Mouse (Mus musculus) embryonic facial prominence, embryonic 15.5 days (tissue): ENCODE results near the gene Rbp7. TPM values are rescaled to one million over a fixed set of nuclear protein-coding genes. Genes with fewer than 3 reads are reported as not detected.

Source experiments
- ATAC-seq: fragments of 200-750 bp; cut with Nextera tagmentation; 2 replicates; pipeline ENCODE4 v1.8.0; 2017; ENCODE audit warnings: low read depth, moderate TSS enrichment; ENCODE audit not compliant: insufficient number of reproducible peaks, low FRiP score, low TSS enrichment
- H3K27ac ChIP-seq: fragments of 300-500 bp; sonication (generic); replicated peaks from 2 replicates; pipeline ENCODE4 v1.5.1; 2015; ENCODE audit warnings: mild to moderate bottlenecking, inconsistent platforms
- H3K27me3 ChIP-seq: fragments of 300-500 bp; sonication (generic); 2 replicates; pipeline ENCODE4 v1.6.1; 2015; ENCODE audit warnings: inconsistent platforms
- H3K36me3 ChIP-seq: fragments of 300-500 bp; sonication (generic); 2 replicates; pipeline ENCODE4 v1.6.1; 2015; ENCODE audit warnings: mild to moderate bottlenecking, inconsistent platforms
- H3K4me1 ChIP-seq: fragments of 300-500 bp; sonication (generic); 2 replicates; pipeline ENCODE4 v1.6.1; 2015; ENCODE audit warnings: inconsistent platforms
- H3K4me2 ChIP-seq: fragments of 300-500 bp; sonication (generic); replicated peaks from 2 replicates; pipeline ENCODE4 v1.6.1; 2015; ENCODE audit warnings: mild to moderate bottlenecking, inconsistent platforms
- H3K4me3 ChIP-seq: fragments of 300-500 bp; sonication (generic); replicated peaks from 2 replicates; pipeline ENCODE4 v1.5.1; 2015; ENCODE audit warnings: mild to moderate bottlenecking, inconsistent platforms
- H3K9ac ChIP-seq: fragments of 300-500 bp; sonication (generic); 2 replicates; pipeline ENCODE4 v1.6.1; 2015; ENCODE audit warnings: inconsistent platforms
- H3K9me3 ChIP-seq: fragments of 300-500 bp; sonication (generic); replicated peaks from 2 replicates; pipeline ENCODE4 v1.6.1; 2016; ENCODE audit warnings: inconsistent platforms
- WGBS: fragments of 180-500 bp; shearing (Covaris S2); methylation state at CpG from one replicate; pipeline ENCODE4 v1.1.7; 2015; 5-methylcytosine and 5-hydroxymethylcytosine counted together
- polyA plus RNA-seq: library from polyadenylated mRNA; unstranded; fragments of >200 nt; fragmentation: Nextera tagmentation; extraction: Ambion mirVana; gene quantifications from 2 replicates; pipeline ENCODE4 v1.2.1, GENCODE M21; 2015

Rbp7 gene
- polyA plus RNA-seq, 1 experiment from 2014 or later, result 1.6 TPM

- H3K9me3 ChIP-seq, result no peaks in the 10 kb centered on the region
- H3K27me3 ChIP-seq, result no peaks in the 10 kb centered on the region
- H3K4me1 ChIP-seq, result peaks cover 15% of the 10 kb centered on the region; the same call in 1 of the 2 replicates
- no peaks in the 10 kb centered on the region for H3K36me3 ChIP-seq
- H3K9ac ChIP-seq, result peak within 1 kb of the TSS; percentile 86
- H3K27ac ChIP-seq, result peak within 1 kb of the TSS; percentile 99
- peak within 1 kb of the TSS; percentile 99 for H3K4me3 ChIP-seq
- peak within 1 kb of the TSS; percentile 67 for H3K4me2 ChIP-seq
- under 1% methylated on average over 46 of the region's 50 CpGs for WGBS
- ATAC-seq, result peak; percentile 96
Observed at GRCm38 (mm10) chr4:149426325-149427199, 28.2 kb downstream of the Rbp7 start, which contains the start of gene Ube4b. Gene Ube4b (minus strand): TSS chr4:149426749.

GRCm38 (mm10) chr4:149425801-149426292, 28.9 kb downstream of the Rbp7 start:
- no peaks in the 10 kb centered on the region for H3K27me3 ChIP-seq
- peak overlapping the region; percentile 99 for H3K4me3 ChIP-seq
- peak overlapping the region; percentile 86 for H3K9ac ChIP-seq
- peak overlapping the region; percentile 99 for H3K27ac ChIP-seq
- ATAC-seq, result no peak
- H3K4me2 ChIP-seq, result peak overlapping the region; percentile 67
- peaks cover 17% of the 10 kb centered on the region; the same call in 1 of the 2 replicates for H3K4me1 ChIP-seq
- H3K36me3 ChIP-seq, result no peaks in the 10 kb centered on the region
- H3K9me3 ChIP-seq, result no peaks in the 10 kb centered on the region
- under 1% methylated on average over 35 of the region's 35 CpGs for WGBS

DNA sequence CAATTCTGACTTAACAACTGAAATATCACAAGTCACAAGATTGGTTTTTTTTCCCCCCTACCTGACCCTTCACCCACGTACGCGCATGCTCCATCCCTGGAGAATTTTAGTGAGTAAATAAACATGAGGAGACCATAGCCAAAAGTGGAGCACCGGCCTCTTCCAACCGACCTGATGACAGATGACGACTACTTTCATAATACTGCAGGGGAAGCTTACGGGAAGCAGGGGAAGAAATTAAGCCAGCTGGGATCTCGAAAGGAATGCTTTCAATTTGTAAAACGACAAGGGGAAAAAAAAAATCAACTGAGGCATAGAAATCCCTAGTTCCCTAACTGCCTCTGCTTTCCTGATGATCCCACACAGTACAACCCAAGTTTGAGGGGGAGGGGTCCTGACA, 30.0 kb downstream of the Rbp7 start:
- Histone ChIP-seq H3K27ac (no peak overlapping the region), H3K9ac (peak overlapping the region; percentile 31; the same call in 1 of the 2 replicates), H3K9me3 (no peaks in the 10 kb centered on the region), H3K27me3 (no peaks in the 10 kb centered on the region), H3K4me2 (peak overlapping the region; percentile 67), H3K36me3 (no peaks in the 10 kb centered on the region), H3K4me1 (peaks cover 21% of the 10 kb centered on the region), H3K4me3 (peak overlapping the region; percentile 99)
- no peak for ATAC-seq
- under 1% methylated on average over 9 of the region's 9 CpGs for WGBS

DNA sequence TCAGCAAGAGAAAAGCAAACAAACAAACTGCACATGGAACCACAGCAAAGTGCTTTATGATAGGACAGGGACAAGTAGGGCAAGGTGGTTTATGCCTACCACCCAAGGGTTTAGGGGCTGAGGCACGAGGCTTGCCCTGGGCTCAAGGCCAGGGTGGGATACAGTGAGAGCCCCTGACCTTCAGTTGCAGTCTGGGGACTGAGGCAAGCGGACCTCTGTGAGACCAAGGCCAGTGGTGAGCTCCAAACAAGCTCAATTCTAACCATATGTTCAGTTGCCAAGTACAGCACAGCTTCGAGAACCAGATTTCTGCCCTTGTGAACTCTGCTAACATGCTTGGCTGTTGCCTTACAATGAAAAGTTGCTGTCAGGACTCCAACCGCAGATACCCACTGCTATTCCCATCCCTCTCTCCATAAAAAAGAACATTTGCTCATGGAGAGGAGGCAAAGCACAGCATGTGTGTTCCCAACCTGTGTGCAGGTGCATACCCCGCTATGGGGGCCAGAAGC, 36.9 kb downstream of the Rbp7 start:
- H3K9ac ChIP-seq, result no peak overlapping the region
- peaks cover 51% of the 10 kb centered on the region for H3K4me1 ChIP-seq
- no peak for ATAC-seq
- H3K27ac ChIP-seq, result no peak overlapping the region
- H3K9me3 ChIP-seq, result no peaks in the 10 kb centered on the region
- no peaks in the 10 kb centered on the region for H3K27me3 ChIP-seq
- H3K36me3 ChIP-seq, result no peaks in the 10 kb centered on the region
- no peak overlapping the region for H3K4me2 ChIP-seq
- WGBS, result 61% methylated on average over 5 of the region's 5 CpGs
- no peak overlapping the region for H3K4me3 ChIP-seq

DNA sequence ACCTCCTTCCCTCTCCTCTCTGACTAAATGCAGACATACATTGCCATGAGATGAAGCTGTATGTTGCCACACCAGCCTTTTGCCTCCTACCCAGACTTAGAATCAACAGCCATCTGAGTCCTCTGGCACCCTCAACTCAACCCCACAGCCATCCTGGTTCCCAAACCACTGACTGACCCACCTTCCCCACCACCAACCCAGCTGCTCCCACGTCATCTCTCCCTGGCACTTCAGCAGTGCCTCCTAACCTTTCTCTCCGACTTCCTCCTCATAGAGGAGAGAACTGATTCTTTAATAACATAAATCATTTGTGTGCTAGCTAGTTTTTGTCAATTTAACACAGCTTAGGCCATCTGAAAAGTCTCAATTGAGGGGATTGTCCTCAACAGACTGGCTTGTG, 37.8 kb downstream of the Rbp7 start:
- Histone ChIP-seq H3K27ac (no peak overlapping the region), H3K4me1 (peaks cover 49% of the 10 kb centered on the region), H3K4me3 (no peak overlapping the region), H3K4me2 (no peak overlapping the region), H3K36me3 (peaks cover 3% of the 10 kb centered on the region; the same call in 1 of the 2 replicates), H3K9me3 (no peaks in the 10 kb centered on the region), H3K27me3 (no peaks in the 10 kb centered on the region), H3K9ac (no peak overlapping the region)
- ATAC-seq, result no peak
- WGBS, result 75% methylated on average over 2 of the region's 2 CpGs

DNA sequence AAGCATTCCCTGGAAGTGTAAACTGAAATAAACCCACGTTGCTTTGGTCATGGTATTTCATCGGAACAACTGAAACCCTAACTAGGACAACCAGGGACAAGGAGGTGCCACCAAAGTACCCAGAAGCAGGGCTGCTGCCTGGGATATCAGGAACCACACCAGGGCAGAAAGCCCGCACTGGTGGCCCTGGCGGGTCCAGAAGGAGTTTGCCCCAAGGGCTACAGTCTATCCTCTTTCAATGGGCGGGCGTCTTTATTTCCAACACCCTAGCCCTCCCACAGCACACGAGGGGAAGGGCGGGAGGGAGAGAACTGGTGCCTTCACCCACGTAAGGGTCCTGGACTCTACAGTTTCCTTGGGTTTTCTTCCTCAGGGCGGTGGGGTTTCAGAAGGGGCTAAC, 38.4 kb downstream of the Rbp7 start:
- H3K9ac ChIP-seq, result no peak overlapping the region
- no peaks in the 10 kb centered on the region for H3K27me3 ChIP-seq
- H3K27ac ChIP-seq, result peak overlapping the region; percentile 48; the same call in 1 of the 2 replicates
- peaks cover 43% of the 10 kb centered on the region for H3K4me1 ChIP-seq
- no peak for ATAC-seq
- 44% methylated on average over 10 of the region's 10 CpGs for WGBS
- H3K4me2 ChIP-seq, result no peak overlapping the region
- no peak overlapping the region for H3K4me3 ChIP-seq
- peaks cover 3% of the 10 kb centered on the region; the same call in 1 of the 2 replicates for H3K36me3 ChIP-seq
- no peaks in the 10 kb centered on the region for H3K9me3 ChIP-seq

- no peak overlapping the region for H3K4me3 ChIP-seq
- no peaks in the 10 kb centered on the region for H3K27me3 ChIP-seq
- peaks cover 3% of the 10 kb centered on the region; the same call in 1 of the 2 replicates for H3K36me3 ChIP-seq
- no peak overlapping the region for H3K9ac ChIP-seq
- WGBS, result 19% methylated on average over 13 of the region's 13 CpGs
- 0 out of 2 replicates have a peak overlapping the region, but pooled peaks have one; percentile 3 for H3K4me2 ChIP-seq
- H3K27ac ChIP-seq, result peak overlapping the region; percentile 48
- peaks cover 42% of the 10 kb centered on the region for H3K4me1 ChIP-seq
- no peaks in the 10 kb centered on the region for H3K9me3 ChIP-seq
- peak; percentile 75 for ATAC-seq
Observed at GRCm38 (mm10) chr4:149415651-149416169, 39.1 kb downstream of the Rbp7 start.

- Histone ChIP-seq H3K9ac (no peak overlapping the region), H3K4me2 (no peak overlapping the region), H3K36me3 (peaks cover 5% of the 10 kb centered on the region; the same call in 1 of the 2 replicates), H3K27ac (no peak overlapping the region), H3K9me3 (no peaks in the 10 kb centered on the region), H3K4me3 (no peak overlapping the region), H3K27me3 (no peaks in the 10 kb centered on the region), H3K4me1 (peaks cover 39% of the 10 kb centered on the region)
- ATAC-seq, result no peak
- WGBS, result 82% methylated on average over 3 of the region's 3 CpGs
Observed at GRCm38 (mm10) chr4:149414259-149414658, 40.5 kb downstream of the Rbp7 start.

GRCm38 (mm10) chr4:149409759-149410158, 45.0 kb downstream of the Rbp7 start:
- Histone ChIP-seq H3K27ac (no peak overlapping the region), H3K4me1 (peaks cover 17% of the 10 kb centered on the region), H3K4me3 (no peak overlapping the region), H3K9ac (no peak overlapping the region), H3K9me3 (no peaks in the 10 kb centered on the region), H3K36me3 (peaks cover 5% of the 10 kb centered on the region; the same call in 1 of the 2 replicates), H3K27me3 (no peaks in the 10 kb centered on the region), H3K4me2 (no peak overlapping the region)
- ATAC-seq, result no peak
- WGBS, result 81% methylated on average over 4 of the region's 4 CpGs

DNA sequence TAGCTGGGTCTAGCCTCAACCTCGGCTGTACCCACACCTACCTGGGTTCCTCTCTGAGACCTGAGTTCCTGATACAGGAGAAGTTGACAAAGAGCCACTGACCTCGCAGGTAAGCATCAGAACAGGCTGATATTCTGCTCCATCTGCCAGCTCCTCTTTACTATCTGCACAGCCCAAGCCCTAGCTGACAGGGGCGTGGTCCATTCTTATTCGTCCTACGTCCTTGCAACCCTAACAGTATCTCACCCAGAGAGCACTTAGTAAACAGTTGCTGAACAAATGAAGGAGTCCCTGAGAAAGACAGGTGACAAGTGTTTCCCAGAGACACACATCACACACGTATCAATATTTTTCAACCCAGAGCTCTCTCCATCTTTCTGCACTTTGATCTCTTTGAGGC, 46.4 kb downstream of the Rbp7 start:
- no peak overlapping the region for H3K4me3 ChIP-seq
- 93% methylated on average over 6 of the region's 6 CpGs for WGBS
- no peak overlapping the region for H3K4me2 ChIP-seq
- H3K9ac ChIP-seq, result no peak overlapping the region
- peaks cover 5% of the 10 kb centered on the region; the same call in 1 of the 2 replicates for H3K36me3 ChIP-seq
- no peak for ATAC-seq
- H3K9me3 ChIP-seq, result no peaks in the 10 kb centered on the region
- no peak overlapping the region for H3K27ac ChIP-seq
- peaks cover 29% of the 10 kb centered on the region for H3K4me1 ChIP-seq
- no peaks in the 10 kb centered on the region for H3K27me3 ChIP-seq

DNA sequence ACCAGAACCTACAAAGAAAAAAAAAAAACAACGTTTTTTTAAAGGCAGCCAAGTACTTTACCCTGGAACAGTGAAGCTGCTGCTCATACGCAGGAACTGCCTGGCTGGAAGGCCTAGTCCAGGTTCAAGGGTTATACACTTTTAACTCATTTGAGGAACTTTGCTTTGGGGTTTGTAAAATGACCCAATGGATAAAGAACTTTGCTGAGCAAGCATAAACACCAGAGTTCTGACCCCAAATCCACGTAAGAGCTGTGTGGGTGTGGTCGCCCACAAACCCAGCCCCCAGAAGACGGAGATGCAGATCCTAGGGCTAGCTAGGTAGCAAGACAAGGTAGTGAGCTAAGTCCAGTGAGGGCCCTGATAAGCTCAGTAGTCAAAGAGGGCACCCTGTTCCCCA, 47.3 kb downstream of the Rbp7 start:
- H3K27me3 ChIP-seq, result no peaks in the 10 kb centered on the region
- peaks cover 5% of the 10 kb centered on the region; the same call in 1 of the 2 replicates for H3K36me3 ChIP-seq
- no peak overlapping the region for H3K4me2 ChIP-seq
- H3K27ac ChIP-seq, result no peak overlapping the region
- H3K4me1 ChIP-seq, result peaks cover 36% of the 10 kb centered on the region
- 77% methylated on average over 5 of the region's 5 CpGs for WGBS
- H3K4me3 ChIP-seq, result no peak overlapping the region
- H3K9ac ChIP-seq, result no peak overlapping the region
- ATAC-seq, result no peak
- H3K9me3 ChIP-seq, result no peaks in the 10 kb centered on the region
